Mouse (Mus musculus): Measurements from ENCODE around the gene Ccnd1. TPM values are rescaled to one million over a fixed set of nuclear protein-coding genes. Genes with fewer than 3 reads are reported as not detected.

Gene Ccnd1
- polyA plus RNA-seq, 1 experiment: 91.0 TPM

- WGBS: 12% methylated on average over 11 of the region's 11 CpGs
- no peak for DNase-seq (ENCODE audit: low read depth, low spot score)
These were observed 860 bp upstream of the Ccnd1 start for GRCm38 (mm10) chr7:144940585-144940984.

DNA sequence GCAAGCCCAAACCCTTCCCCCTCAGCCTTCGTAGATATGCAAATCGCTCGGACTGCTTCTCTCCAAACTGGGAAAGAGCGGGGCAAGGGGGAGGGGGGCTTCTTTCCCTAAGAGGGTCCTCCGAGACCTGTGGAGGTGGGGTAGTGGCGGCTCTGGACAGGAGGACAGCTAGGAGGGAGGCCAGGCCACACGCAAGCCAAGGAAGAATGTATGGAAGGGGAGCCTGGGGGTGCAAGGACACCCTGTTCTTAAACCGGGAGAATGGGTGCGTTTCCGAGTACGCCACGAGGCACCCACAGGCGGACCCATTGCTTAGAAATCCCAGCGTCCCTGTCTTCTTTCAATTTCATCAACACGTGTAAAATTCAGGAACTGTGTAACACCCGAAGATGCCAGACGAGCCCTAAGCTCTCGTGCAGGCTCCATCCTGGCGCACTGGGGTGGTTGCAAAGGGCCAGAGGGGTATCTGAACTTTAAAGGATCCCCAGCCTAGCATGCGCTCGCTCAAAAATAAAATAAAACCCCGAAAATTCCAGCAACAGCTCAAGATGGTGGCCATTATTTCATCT is 362 bp upstream of the Ccnd1 start:
- DNase-seq (ENCODE audit: low read depth, low spot score): no peak

GRCm38 (mm10) chr7:144938661-144939343 is 923 bp downstream of the Ccnd1 start:
- no peak for DNase-seq (ENCODE audit: low read depth, low spot score)
- under 1% methylated on average over 32 of the region's 32 CpGs for WGBS

More for the DNA sequence above, 362 bp upstream of the Ccnd1 start:
- WGBS: 1% methylated on average over 22 of the region's 22 CpGs

DNA sequence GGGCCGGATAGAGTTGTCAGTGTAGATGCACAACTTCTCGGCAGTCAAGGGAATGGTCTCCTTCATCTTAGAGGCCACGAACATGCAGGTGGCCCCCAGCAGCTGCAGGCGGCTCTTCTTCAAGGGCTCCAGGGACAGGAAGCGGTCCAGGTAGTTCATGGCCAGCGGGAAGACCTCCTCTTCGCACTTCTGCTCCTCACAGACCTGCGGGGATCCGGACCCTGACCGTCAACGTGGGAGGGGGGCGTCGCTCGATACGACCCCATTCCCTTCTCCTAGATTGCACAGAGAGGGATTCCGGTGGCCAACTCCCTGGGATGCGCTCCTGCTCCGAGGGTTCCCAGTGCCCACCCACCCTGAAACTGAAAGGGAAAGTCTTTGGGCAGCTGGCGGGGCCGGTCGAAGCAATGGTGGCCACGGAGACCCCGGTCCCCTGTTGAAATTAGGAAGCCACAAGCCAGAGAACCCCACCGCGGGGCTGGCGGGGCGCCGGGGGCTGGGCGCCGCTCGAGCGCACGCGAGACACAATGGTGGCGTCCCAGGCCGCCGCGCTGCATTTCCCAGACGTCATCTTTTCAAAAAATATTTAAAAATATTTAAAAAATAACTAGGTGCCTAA is 1.7 kb downstream of the Ccnd1 start:
- 1% methylated on average over 39 of the region's 39 CpGs for WGBS
- DNase-seq (ENCODE audit: low read depth, low spot score): no peak

DNA sequence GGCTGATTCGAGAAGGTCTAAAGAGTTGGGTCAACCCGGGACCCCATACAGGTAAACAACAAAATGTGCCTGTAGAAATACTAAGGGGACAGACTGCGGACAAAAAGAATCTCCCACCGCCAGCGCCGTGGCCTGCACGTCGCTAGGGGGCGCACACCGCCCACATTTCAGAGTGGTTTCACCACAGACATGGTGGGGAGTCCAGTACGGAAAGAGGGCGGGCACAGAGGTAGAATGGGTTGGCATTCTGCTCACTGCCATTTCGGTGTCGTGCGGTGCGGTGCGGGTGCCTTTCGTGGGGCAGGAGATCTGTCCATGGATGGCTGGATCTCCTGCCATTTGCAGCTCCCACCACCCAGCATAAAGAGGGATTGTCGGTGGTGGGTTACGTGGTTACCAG is 2.2 kb downstream of the Ccnd1 start:
- under 1% methylated on average over 20 of the region's 20 CpGs for WGBS
- DNase-seq (ENCODE audit: low read depth, low spot score): peak; percentile 70

DNA sequence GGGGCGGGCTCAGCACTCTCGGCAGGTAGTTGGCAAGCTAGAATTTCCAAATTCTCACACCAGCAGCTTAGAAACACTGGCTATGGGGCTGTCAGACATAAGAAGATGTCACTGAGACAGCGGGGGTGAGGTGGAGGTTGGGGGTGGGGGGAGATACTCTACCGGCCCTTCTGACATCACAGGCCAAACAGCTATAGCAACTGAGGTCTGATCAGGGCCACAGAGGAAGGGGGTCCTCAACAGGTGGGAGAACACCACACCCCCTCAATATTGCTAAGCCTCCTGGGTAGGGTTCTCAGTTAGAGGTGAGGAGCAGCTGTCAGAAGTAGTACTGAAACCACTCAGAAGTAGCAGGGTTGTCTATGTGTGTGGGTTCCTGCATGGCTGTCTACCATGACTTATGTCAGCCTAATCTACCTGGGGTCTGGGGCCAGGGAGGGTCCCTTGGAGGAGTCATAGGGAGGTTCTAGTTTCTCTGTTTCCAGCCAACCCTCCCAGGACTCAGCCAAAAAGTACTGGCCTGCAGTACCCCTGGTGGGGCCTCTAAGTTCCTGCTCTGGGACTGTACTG is 3.3 kb downstream of the Ccnd1 start:
- no peak for DNase-seq (ENCODE audit: low read depth, low spot score)
- WGBS: 82% methylated on average over 4 of the region's 4 CpGs

- 46% methylated on average over 5 of the region's 5 CpGs for WGBS
- no peak for DNase-seq (ENCODE audit: low read depth, low spot score)
These were observed 4.2 kb downstream of the Ccnd1 start for GRCm38 (mm10) chr7:144935563-144935962.

DNA sequence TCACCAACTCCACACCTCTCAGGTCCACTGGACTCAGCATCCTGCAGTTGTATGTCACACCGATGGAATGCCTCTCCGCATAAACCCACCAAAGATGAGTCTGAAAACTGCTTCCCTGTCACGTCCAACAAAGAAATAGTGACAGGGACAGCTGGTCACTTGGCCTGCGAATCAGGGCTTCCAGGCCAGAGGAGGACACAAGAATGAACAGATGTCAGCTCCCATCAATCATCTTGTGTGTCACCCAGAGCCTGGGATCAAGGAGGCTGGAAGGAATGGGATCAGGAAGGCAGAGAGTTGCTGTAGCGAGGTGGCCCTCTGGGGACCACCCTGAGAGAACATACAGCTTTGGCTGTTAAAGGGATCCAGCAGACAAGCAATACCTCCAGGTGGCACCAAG is 4.8 kb downstream of the Ccnd1 start:
- no peak for DNase-seq (ENCODE audit: low read depth, low spot score)
- whole genome bisulfite sequencing: 84% methylated on average over 5 of the region's 5 CpGs

DNA sequence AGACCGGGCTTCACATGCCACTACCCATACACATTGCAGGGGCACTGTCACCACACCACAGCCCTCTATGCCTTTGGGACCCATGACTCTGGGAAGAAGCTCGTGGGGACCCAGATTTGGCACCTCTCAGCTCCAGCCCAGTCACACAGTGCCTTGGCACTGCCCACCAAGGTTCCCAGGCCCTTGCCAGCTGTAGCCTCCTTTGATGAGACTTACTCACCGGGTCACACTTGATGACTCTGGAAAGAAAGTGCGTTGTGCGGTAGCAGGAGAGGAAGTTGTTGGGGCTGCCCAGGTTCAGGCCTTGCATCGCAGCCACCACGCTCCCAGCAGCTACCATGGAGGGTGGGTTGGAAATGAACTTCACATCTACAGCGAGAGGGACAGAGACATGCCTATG is 5.9 kb downstream of the Ccnd1 start:
- DNase-seq (ENCODE audit: low read depth, low spot score): no peak

GRCm38 (mm10) chr7:144933336-144933735 is 6.4 kb downstream of the Ccnd1 start:
- no peak for DNase-seq (ENCODE audit: low read depth, low spot score)
- whole genome bisulfite sequencing: 65% methylated on average over 3 of the region's 3 CpGs

More for the DNA sequence above, 5.9 kb downstream of the Ccnd1 start:
- WGBS: 83% methylated on average over 8 of the region's 8 CpGs

DNA sequence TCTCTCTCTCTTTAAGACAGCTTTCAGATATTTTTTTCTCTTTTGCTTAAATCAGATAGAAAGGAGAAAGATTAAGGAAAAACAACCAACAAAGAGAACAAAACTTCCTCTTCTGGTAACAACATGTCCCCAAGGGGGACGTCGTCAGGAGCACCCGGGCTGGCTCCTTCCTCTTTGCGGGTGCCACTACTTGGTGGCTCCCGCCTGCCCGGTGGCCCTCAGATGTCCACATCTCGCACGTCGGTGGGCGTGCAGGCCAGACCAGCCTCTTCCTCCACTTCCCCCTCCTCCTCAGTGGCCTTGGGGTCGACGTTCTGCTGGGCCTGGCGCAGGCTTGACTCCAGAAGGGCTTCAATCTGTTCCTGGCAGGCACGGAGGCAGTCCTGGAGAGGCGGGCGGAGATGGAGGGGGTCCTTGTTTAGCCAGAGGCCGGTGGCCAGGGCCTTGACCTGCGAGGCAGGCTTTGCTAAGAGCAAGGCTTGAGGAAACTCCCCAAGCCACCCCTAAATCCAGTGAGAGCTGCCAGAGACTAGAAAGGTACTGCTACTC is 7.3 kb downstream of the Ccnd1 start:
- 69% methylated on average over 18 of the region's 18 CpGs for WGBS
- no peak for DNase-seq (ENCODE audit: low read depth, low spot score)

- DNase-seq (ENCODE audit: low read depth, low spot score): no peak
- WGBS: 30% methylated on average over 3 of the region's 3 CpGs
These were observed 7.9 kb downstream of the Ccnd1 start for GRCm38 (mm10) chr7:144931778-144932177.

- no peak for DNase-seq (ENCODE audit: low read depth, low spot score)
- 76% methylated on average over 5 of the region's 5 CpGs for WGBS
These were observed 9.8 kb downstream of the Ccnd1 start for GRCm38 (mm10) chr7:144929931-144930330.

GRCm38 (mm10) chr7:144929506-144929905 is 10.2 kb downstream of the Ccnd1 start:
- WGBS: 22% methylated on average over 8 of the region's 8 CpGs
- no peak for DNase-seq (ENCODE audit: low read depth, low spot score)

DNA sequence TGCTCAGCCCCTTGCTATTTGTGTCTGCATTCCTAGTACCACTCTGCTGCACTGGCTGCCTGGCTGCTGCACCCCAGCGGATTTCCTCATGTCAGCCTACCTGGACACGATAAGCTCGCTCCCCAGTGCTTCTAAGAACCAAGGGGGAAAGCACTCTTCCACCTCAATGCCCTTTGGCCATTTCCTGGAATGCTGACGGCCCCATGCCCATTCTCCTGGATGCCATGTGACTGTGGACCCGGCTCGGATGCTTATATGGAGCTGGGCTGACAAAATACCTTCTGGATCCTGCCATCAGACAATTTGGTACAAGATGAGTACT is 10.9 kb downstream of the Ccnd1 start:
- WGBS: 53% methylated on average over 6 of the region's 6 CpGs
- DNase-seq (ENCODE audit: low read depth, low spot score): no peak

DNA sequence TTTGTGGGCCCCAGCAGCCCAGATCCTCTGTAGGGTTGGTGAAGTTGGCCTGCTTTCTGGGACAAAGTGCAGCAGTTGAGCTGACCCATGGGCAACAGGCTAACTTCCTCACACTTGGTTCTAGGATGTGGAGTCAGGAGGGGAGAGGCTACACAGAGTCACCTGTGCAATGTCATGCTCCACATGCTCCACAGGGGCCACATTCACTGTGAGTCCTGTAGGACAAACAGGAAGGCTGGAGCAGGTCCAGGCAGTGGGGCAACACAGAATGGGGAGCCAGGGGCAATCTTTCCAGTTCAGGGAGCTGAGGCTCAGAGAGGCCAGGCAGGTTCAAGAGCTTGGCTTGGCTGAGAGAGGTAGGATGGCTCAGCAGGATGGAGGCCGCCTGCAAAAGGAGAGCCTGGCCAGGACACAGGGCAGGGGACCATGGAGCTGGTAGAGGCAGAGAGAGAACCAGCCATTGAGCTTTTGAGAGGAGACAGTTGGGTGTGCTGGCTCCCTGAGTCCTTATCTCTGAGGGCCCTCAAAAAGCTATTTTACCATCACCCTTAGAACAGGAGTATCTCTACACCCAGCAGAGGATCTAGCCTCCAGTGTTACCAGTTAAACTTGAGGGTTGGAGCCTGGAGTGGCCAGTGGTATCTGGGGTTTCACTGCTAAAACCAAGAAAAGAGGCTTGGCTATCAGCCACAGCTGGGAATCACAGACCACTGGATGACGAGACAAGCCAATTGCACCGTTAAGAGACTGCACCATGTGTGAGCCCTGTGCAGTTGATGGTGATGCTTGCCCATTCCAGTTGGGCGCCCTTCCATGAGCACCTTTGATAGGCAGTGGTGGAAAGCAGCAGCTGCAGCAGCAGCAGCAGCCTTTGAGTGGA is 11.5 kb downstream of the Ccnd1 start:
- DNase-seq (ENCODE audit: low read depth, low spot score): no peak
- 81% methylated on average over 4 of the region's 4 CpGs for WGBS

GRCm38 (mm10) chr7:144927591-144927990 is 12.1 kb downstream of the Ccnd1 start:
- no peak for DNase-seq (ENCODE audit: low read depth, low spot score)
- WGBS: 80% methylated on average over 2 of the region's 2 CpGs

DNA sequence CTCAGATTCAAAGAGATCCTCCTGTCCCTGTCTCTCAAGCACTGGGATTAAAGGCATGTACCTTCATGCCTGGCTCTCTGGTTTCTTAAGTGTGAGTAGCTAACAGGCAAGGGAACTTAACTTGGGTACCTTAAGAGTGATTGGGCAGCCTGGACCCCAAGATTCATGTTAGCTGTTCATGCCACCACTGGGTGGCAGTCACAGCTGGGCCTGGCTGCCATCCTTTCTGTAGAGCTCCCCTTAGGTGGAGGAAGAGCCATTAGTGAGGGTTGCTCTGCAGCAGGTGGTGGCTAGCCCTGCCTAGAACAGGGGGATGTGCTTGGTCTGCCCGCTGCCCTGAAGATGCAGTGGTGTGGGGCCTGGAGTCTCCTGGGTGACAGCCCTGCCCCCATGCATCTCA is 20.9 kb downstream of the Ccnd1 start:
- whole genome bisulfite sequencing: 86% methylated on average over 1 of the region's 1 CpGs
- DNase-seq (ENCODE audit: low read depth, low spot score): no peak

GRCm38 (mm10) chr7:144914948-144915750 is 24.6 kb downstream of the Ccnd1 start, which contains the start of gene LTO1:
TSS of gene LTO1 (plus strand) at chr7:144915100.
- peak; percentile 83 for DNase-seq (ENCODE audit: low read depth, low spot score)
- WGBS: under 1% methylated on average over 55 of the region's 55 CpGs
